Mouse (Mus musculus) hindbrain, embryonic 12.5 days (tissue): ENCODE measurements around the gene Tjap1. TPM values are rescaled to one million over a fixed set of nuclear protein-coding genes. Genes with fewer than 3 reads are reported as not detected.

Source experiments
- microRNA counts: library from miRNA; unstranded; fragments of <30 nt; microRNA quantifications from one replicate; lab custom pipeline; 2017
- microRNA-seq: library from miRNA; unstranded; fragments of <30 nt; microRNA quantifications from one replicate; pipeline ENCODE4, GENCODE M21; 2017
- polyA plus RNA-seq: library from polyadenylated mRNA; unstranded; fragments of >200 nt; fragmentation: Nextera tagmentation; extraction: Ambion mirVana; gene quantifications from 2 replicates; pipeline ENCODE4 v1.2.1, GENCODE M21; 2016

Gene Tjap1
- polyA plus RNA-seq, 1 experiment from 2014 or later, result 54.1 TPM

MicroRNAs encoded within 50 kb of the gene (microRNA counts, 519-probe panel; counts per million panel counts)
- microRNA mmu-miR-693-3p (lab: Ali Mortazavi, UCI), result 470 counts per million, percentile 58 among the panel's probes with 10 or more counts
- 470 counts per million, percentile 58 among the panel's probes with 10 or more counts for microRNA mmu-miR-693-5p (lab: Ali Mortazavi, UCI)

Small RNA genes within 50 kb of the gene (microRNA-seq; reads per million reads assigned to microRNA genes)
- 0.81 reads per million for gene Mir693

Other genes with a start within 250 kb of the Tjap1 start
- gene Mrps18a, start 172.0 kb downstream of the Tjap1 start, polyA plus RNA-seq, result 120 and 130 TPM in 2 replicates
- 20.3 and 21.5 TPM in 2 replicates for gene Rsph9, start 138.8 kb downstream of the Tjap1 start, polyA plus RNA-seq
- 27.6 and 30.6 TPM in 2 replicates for gene Mad2l1bp, start 129.5 kb downstream of the Tjap1 start, polyA plus RNA-seq
- gene Gtpbp2, start 122.0 kb downstream of the Tjap1 start, polyA plus RNA-seq, result 49.3 and 54.1 TPM in 2 replicates
- 12.4 and 14.0 TPM in 2 replicates for gene Polh, start 80.4 kb downstream of the Tjap1 start, polyA plus RNA-seq
- 57.6 and 58.3 TPM in 2 replicates for gene Xpo5, start 80.2 kb downstream of the Tjap1 start, polyA plus RNA-seq
- gene Polr1c, start 35.0 kb downstream of the Tjap1 start, polyA plus RNA-seq, result 76.1 and 91.8 TPM in 2 replicates
- 77.2 and 83.8 TPM in 2 replicates for gene Yipf3, start 34.9 kb downstream of the Tjap1 start, polyA plus RNA-seq
- 3.9 and 4.1 TPM in 2 replicates for gene Lrrc73, start 29.5 kb downstream of the Tjap1 start, polyA plus RNA-seq
- gene Dlk2, start 14.4 kb upstream of the Tjap1 start, polyA plus RNA-seq, result 2.9 and 3.1 TPM in 2 replicates
- 9.7 and 10.8 TPM in 2 replicates for gene Abcc10, start 45.3 kb upstream of the Tjap1 start, polyA plus RNA-seq
- 24.4 and 25.3 TPM in 2 replicates for gene Zfp318, start 100.7 kb upstream of the Tjap1 start, polyA plus RNA-seq
- gene Crip3, start 145.9 kb upstream of the Tjap1 start, polyA plus RNA-seq, result 0.57 and 0.95 TPM in 2 replicates
- gene Slc22a7, start 155.4 kb upstream of the Tjap1 start, polyA plus RNA-seq, result not detected in 2 replicates
- 5.3 and 6.6 TPM in 2 replicates for gene Ttbk1, start 204.6 kb upstream of the Tjap1 start, polyA plus RNA-seq
- gene Dnph1, start 213.7 kb upstream of the Tjap1 start, polyA plus RNA-seq, result 35.3 and 35.5 TPM in 2 replicates